Mouse (Mus musculus) lung, embryonic 15.5 days (tissue): ENCODE results near the gene Fam78b. TPM values are rescaled to one million over a fixed set of nuclear protein-coding genes. Genes with fewer than 3 reads are reported as not detected.

Experiments
- ATAC-seq: fragments of 200-750 bp; cut with Nextera tagmentation; 2 replicates; pipeline ENCODE4 v1.8.0; 2017; ENCODE audit warnings: moderate number of reproducible peaks, borderline replicate concordance; ENCODE audit not compliant: low FRiP score, low TSS enrichment; ENCODE audit errors: extremely low read depth
- H3K27ac ChIP-seq: fragments of 300-500 bp; sonication (generic); 2 replicates; pipeline ENCODE4 v1.5.1; 2015; ENCODE audit warnings: moderate library complexity, mild to moderate bottlenecking, inconsistent platforms
- H3K27me3 ChIP-seq: fragments of 300-500 bp; sonication (generic); 2 replicates; pipeline ENCODE4 v1.6.1; 2015; ENCODE audit warnings: inconsistent platforms
- H3K36me3 ChIP-seq: fragments of 300-500 bp; sonication (generic); 2 replicates; pipeline ENCODE4 v1.6.1; 2015; ENCODE audit warnings: inconsistent platforms
- H3K4me1 ChIP-seq: fragments of 300-500 bp; sonication (generic); 2 replicates; pipeline ENCODE4 v1.6.1; 2015; ENCODE audit warnings: inconsistent platforms
- H3K4me2 ChIP-seq: fragments of 300-500 bp; sonication (generic); 2 replicates; pipeline ENCODE4 v1.6.1; 2015; ENCODE audit warnings: inconsistent platforms, mild to moderate bottlenecking, moderate library complexity
- H3K4me3 ChIP-seq: fragments of 300-500 bp; sonication (generic); 2 replicates; pipeline ENCODE4 v1.5.1; 2015; ENCODE audit warnings: mild to moderate bottlenecking, inconsistent platforms
- H3K9ac ChIP-seq: fragments of 300-500 bp; sonication (generic); 2 replicates; pipeline ENCODE4 v1.6.1; 2015; ENCODE audit warnings: inconsistent platforms
- H3K9me3 ChIP-seq: fragments of 300-500 bp; sonication (generic); 2 replicates; pipeline ENCODE4 v1.6.1; 2016; ENCODE audit warnings: inconsistent platforms
- WGBS: fragments of 180-500 bp; shearing (Covaris S2); methylation state at CpG from one replicate; pipeline ENCODE4 v1.1.7; 2015; 5-methylcytosine and 5-hydroxymethylcytosine counted together
- polyA plus RNA-seq: library from polyadenylated mRNA; unstranded; fragments of >200 nt; fragmentation: Nextera tagmentation; extraction: Ambion mirVana; gene quantifications from 2 replicates; pipeline ENCODE4 v1.2.1, GENCODE M21; 2015

The Fam78b gene
- polyA plus RNA-seq, 1 experiment from 2014 or later, result 0.55 TPM

DNA sequence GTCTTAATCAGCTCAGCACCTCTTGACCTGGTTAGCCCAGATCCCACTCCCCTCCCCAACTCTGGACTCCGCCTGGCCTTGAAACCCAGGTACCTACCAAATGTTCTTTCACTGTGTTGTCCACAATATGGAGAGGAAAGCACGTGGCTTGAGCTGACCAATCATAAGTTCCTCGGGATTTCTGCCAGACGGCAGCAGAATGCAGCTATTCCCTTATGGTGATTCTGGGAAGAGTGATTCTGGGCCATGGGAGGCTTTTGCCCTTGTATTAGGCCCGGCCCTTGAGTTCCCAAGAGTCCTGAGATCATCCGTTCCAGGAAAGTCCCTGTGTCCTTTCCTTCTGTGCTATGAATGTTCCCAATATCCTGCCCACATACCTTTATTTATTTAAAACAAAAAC, 41.3 kb downstream of the Fam78b start:
- Histone ChIP-seq H3K9ac (no peak overlapping the region), H3K4me3 (no peak overlapping the region), H3K27ac (no peak overlapping the region), H3K27me3 (no peaks in the 10 kb centered on the region), H3K4me1 (no peaks in the 10 kb centered on the region), H3K9me3 (no peaks in the 10 kb centered on the region), H3K36me3 (no peaks in the 10 kb centered on the region), H3K4me2 (no peak overlapping the region)
- no peak for ATAC-seq
- 80% methylated on average over 6 of the region's 6 CpGs for WGBS

DNA sequence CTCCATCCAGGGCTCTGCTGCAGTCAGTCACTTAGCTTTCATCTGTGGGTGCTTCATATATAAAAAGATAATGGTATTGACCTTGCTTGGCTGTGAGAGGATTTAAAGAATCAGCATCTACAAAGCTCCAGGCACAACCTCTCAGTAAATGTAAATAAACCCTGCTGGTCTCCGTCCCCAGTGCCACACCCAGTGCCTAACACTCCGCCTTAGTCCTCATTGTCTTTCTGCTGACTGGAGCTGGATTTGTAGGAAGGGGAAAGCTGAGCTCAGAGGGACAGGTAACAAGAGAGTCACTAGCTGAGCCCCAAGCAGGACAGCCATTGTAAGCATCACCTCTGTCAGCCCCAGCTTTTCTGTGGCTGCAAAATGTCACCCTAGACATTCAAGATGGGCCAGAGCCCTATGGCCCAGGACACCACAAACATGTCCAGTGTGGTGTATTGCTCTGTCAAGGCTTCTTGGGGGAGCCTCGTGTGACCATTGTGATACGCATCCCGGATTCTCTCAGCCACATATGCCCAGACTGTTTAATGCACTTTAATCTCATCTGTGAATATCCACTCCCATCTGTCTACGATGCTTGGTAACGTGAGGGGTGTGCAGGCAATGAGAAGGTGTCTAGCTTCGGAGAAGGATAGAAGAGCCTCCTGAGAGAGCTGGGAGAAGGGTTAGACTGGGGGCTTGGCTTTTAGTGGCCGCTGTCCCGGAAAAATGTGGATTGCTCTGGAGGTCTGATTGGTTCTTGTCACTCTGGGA, 45.1 kb downstream of the Fam78b start:
- no peak overlapping the region for H3K27ac ChIP-seq
- no peak overlapping the region for H3K4me2 ChIP-seq
- no peak overlapping the region for H3K9ac ChIP-seq
- H3K9me3 ChIP-seq, result no peaks in the 10 kb centered on the region
- no peak for ATAC-seq
- 52% methylated on average over 10 of the region's 10 CpGs for WGBS
- H3K36me3 ChIP-seq, result no peaks in the 10 kb centered on the region
- H3K4me1 ChIP-seq, result no peaks in the 10 kb centered on the region
- no peak overlapping the region for H3K4me3 ChIP-seq
- no peaks in the 10 kb centered on the region for H3K27me3 ChIP-seq

DNA sequence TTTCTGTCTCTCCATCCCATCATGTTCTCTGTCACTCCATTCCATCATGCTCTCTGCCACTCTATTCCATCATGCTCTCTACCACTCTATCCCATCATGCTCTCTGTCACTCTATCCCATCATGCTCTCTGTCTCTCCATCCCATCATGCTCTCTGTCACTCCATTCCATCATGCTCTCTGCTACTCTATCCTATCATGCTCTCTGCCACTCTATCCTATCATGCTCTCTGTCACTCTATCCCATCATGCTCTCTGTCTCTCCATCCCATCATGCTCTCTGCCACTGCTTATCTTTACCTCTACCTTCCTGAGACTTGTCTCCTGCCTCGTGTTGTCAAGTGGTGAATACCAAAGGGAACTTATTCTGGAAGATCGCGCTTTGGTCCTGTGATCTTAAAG, 49.6 kb downstream of the Fam78b start:
- WGBS, result 77% methylated on average over 3 of the region's 3 CpGs
- Histone ChIP-seq H3K9me3 (no peaks in the 10 kb centered on the region), H3K9ac (no peak overlapping the region), H3K27ac (no peak overlapping the region), H3K4me3 (no peak overlapping the region), H3K4me1 (no peaks in the 10 kb centered on the region), H3K4me2 (no peak overlapping the region), H3K27me3 (no peaks in the 10 kb centered on the region), H3K36me3 (no peaks in the 10 kb centered on the region)
- no peak for ATAC-seq

DNA sequence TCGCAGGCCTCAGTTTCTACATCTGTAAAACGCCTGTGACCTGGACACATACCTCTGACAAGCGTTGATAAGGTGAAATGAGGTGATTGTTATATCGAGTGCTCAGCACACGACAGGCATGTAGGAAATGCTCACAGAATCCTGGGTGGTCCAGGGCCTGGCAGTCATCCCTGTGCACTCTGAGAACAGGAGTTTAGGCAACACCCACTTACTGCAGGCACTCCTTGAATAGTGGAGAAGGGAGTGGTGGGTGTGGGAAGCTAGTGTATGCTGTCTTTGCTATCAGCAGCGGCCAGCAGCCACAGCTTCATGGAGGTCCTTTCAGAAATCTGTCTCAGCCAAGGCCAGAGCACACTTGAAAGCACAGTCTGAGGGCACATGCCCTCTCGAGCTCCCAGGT, 52.8 kb downstream of the Fam78b start:
- H3K9me3 ChIP-seq, result no peaks in the 10 kb centered on the region
- H3K36me3 ChIP-seq, result no peaks in the 10 kb centered on the region
- H3K4me3 ChIP-seq, result no peak overlapping the region
- WGBS, result 36% methylated on average over 7 of the region's 7 CpGs
- ATAC-seq, result no peak
- no peak overlapping the region for H3K9ac ChIP-seq
- no peak overlapping the region for H3K27ac ChIP-seq
- H3K4me2 ChIP-seq, result no peak overlapping the region
- H3K4me1 ChIP-seq, result no peaks in the 10 kb centered on the region
- no peaks in the 10 kb centered on the region for H3K27me3 ChIP-seq

DNA sequence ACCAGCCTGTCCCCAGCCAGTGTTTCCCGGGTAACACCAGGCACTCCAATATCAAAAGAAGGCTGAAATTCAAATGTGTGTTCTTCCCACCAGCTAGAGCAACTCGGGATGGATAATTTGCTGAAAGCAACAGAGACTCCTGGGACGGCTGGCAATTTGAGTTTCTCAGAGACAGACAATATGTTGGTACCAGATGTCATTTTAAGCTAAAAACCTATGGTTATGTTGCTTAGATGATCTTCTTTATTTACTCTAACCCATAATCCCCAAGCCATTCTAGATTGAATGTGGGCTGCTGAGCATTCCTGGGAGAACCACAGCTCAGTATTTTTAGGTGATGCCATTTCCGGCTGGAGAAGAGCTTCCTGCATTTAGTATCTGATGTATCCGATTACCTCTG, 56.3 kb downstream of the Fam78b start:
- Histone ChIP-seq H3K4me1 (no peaks in the 10 kb centered on the region), H3K4me3 (no peak overlapping the region), H3K9ac (no peak overlapping the region), H3K36me3 (no peaks in the 10 kb centered on the region), H3K4me2 (no peak overlapping the region), H3K27ac (no peak overlapping the region), H3K27me3 (no peaks in the 10 kb centered on the region), H3K9me3 (no peaks in the 10 kb centered on the region)
- no peak for ATAC-seq
- 58% methylated on average over 5 of the region's 5 CpGs for WGBS

DNA sequence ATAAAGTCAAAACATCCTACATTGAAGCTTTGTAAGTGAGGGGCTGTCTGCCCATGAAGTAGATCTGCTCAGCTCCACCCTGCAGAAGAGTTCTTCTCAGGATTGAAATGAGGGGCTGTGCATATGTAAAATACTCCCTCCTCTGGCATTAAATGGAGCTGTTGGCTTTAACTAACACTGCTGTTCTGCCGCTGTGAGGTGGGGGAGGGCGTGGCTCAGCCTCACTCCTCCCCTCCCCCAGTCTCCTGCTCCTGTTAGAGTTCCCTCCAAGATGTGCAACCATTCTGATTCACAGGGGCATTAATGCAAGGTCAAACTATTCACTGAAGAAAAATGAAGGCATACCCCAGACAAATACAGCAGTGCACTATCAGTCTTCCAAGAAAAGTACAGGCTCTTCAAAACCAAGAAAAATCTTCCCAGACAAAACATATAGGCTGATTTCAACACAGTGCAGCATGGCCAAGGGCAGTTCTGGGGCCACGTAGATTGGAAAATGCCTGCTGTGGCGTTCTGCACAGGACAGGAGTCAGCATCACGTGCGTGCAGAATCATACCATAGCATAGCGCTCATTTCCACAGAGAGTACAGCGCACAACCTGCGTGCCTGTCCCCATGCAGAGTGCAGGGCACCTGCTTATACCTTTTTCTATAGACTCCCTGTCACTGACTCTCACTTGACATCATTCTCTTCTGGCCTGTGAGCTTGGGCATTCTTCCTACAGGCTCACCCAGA, 58.5 kb downstream of the Fam78b start:
- no peak overlapping the region for H3K4me3 ChIP-seq
- no peak overlapping the region for H3K9ac ChIP-seq
- no peak overlapping the region for H3K27ac ChIP-seq
- no peak overlapping the region for H3K4me2 ChIP-seq
- H3K4me1 ChIP-seq, result no peaks in the 10 kb centered on the region
- WGBS, result 62% methylated on average over 9 of the region's 9 CpGs
- no peaks in the 10 kb centered on the region for H3K27me3 ChIP-seq
- no peak for ATAC-seq
- no peaks in the 10 kb centered on the region for H3K36me3 ChIP-seq
- no peaks in the 10 kb centered on the region for H3K9me3 ChIP-seq

DNA sequence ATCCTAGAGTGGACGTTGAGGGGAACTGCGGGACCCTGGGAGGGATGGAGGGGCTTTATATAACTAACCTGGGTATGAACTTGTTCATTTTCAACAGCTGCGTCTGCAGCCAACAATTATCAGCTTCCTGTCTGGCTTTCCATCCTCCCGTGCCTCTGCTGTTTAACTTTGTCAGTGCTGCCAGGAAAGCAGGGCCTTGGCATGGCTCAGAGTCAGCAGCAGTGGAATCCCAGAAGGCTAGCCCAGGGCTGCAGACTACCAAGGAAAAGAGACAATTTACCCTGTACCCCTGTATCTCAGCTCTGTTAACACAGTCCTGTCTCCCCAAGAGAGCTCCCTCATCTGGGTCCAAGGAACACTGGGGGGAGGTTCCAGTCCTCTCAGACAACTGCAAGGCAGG, 62.8 kb downstream of the Fam78b start:
- H3K4me3 ChIP-seq, result no peak overlapping the region
- no peaks in the 10 kb centered on the region for H3K27me3 ChIP-seq
- H3K9me3 ChIP-seq, result no peaks in the 10 kb centered on the region
- no peak overlapping the region for H3K9ac ChIP-seq
- H3K27ac ChIP-seq, result no peak overlapping the region
- no peak overlapping the region for H3K4me2 ChIP-seq
- 40% methylated on average over 4 of the region's 4 CpGs for WGBS
- no peaks in the 10 kb centered on the region for H3K36me3 ChIP-seq
- no peaks in the 10 kb centered on the region for H3K4me1 ChIP-seq
- no peak for ATAC-seq

DNA sequence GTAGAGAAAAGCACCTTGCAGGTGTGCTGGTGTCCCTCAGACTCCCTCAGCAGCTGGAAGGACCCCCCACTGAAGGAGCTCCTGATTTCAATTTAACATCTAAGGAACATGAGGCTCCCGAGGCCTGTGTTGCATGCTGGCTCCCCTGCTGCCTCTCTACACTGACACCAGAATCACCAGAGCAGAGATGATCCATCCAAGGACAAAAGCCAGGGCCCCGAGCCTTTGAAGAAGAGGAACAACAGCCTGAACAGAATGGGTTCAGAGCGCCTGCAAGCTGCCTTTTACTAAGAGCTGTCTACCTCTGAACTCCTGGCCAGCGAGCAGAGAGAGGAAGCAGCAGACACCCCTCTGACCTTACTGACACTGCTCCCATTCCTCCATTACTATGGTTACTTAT, 64.3 kb downstream of the Fam78b start:
- Histone ChIP-seq H3K4me1 (0 out of 2 replicates have a peak, but pooled peaks cover 3% of the 10 kb centered on the region), H3K9ac (no peak overlapping the region), H3K27me3 (no peaks in the 10 kb centered on the region), H3K9me3 (no peaks in the 10 kb centered on the region), H3K27ac (no peak overlapping the region), H3K4me3 (no peak overlapping the region), H3K36me3 (no peaks in the 10 kb centered on the region), H3K4me2 (no peak overlapping the region)
- 44% methylated on average over 4 of the region's 4 CpGs for WGBS
- no peak for ATAC-seq

DNA sequence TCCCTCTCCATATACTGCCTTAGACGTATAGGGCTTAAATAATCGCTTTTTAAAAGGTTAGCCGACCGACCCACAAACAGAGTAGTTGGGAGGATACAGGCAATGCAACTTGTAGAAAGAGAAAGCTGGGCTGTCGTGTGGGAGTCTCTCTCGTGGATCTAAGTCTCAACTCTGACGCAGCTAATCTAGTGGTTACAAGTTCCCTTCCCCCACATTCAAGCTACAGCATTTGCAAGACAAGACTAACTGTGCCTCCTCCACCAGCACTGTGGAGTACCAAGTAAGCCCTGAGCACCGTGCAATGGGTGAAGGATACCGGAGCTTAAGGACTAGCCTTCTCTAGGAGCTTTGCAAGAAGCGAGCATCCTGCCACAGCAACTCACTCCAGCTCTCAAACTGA, 64.8 kb downstream of the Fam78b start:
- no peak for ATAC-seq
- no peaks in the 10 kb centered on the region for H3K36me3 ChIP-seq
- H3K4me1 ChIP-seq, result 0 out of 2 replicates have a peak, but pooled peaks cover 3% of the 10 kb centered on the region
- no peak overlapping the region for H3K4me3 ChIP-seq
- H3K27me3 ChIP-seq, result no peaks in the 10 kb centered on the region
- H3K9ac ChIP-seq, result no peak overlapping the region
- WGBS, result 66% methylated on average over 10 of the region's 10 CpGs
- no peaks in the 10 kb centered on the region for H3K9me3 ChIP-seq
- H3K4me2 ChIP-seq, result no peak overlapping the region
- no peak overlapping the region for H3K27ac ChIP-seq

DNA sequence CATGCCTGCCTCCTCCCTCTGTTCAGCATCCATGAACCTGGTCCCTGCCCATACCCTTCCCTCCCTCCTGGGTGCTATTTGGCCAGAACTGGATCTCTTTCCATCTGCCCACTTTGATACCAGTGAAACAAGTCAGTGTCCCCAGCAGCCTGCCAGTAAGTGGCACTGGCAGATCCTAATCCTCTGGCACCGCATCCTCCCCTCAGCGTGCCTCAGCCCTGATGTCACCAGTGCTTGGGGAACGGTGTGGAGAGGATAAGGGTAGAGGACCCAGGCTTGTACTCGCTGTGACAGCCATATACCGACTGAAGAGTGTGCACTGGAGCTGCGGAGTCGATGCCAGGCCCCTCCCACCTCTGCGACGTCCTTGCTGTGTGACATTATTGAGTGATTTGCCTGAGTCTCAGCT, 65.7 kb downstream of the Fam78b start:
- H3K27ac ChIP-seq, result no peak overlapping the region
- H3K4me1 ChIP-seq, result 0 out of 2 replicates have a peak, but pooled peaks cover 3% of the 10 kb centered on the region
- no peaks in the 10 kb centered on the region for H3K9me3 ChIP-seq
- no peaks in the 10 kb centered on the region for H3K27me3 ChIP-seq
- 59% methylated on average over 9 of the region's 9 CpGs for WGBS
- no peak overlapping the region for H3K4me2 ChIP-seq
- no peak overlapping the region for H3K9ac ChIP-seq
- no peaks in the 10 kb centered on the region for H3K36me3 ChIP-seq
- H3K4me3 ChIP-seq, result no peak overlapping the region
- no peak for ATAC-seq

DNA sequence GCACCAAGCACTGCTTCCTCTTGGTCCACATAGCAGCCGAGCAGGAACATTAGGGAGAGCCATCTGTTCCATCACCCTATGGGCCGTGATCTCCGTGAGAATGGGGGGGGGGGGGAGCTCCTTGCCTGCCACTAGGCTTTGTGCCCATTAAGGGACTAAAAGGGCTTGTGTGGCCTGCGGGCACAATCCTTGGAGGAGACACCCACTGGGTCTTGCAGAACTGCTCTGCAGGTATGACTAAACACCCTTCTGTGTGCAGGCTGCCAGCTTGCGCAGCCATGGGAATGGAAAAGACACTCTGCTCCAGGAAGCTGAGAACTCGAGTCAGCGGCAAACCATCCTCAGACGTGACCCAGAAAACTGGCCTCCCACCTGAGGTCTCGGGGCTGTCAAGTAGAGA, 68.5 kb downstream of the Fam78b start:
- Histone ChIP-seq H3K27ac (no peak overlapping the region), H3K4me2 (no peak overlapping the region), H3K4me3 (no peak overlapping the region), H3K36me3 (no peaks in the 10 kb centered on the region), H3K4me1 (0 out of 2 replicates have a peak, but pooled peaks cover 3% of the 10 kb centered on the region), H3K27me3 (no peaks in the 10 kb centered on the region), H3K9ac (no peak overlapping the region), H3K9me3 (no peaks in the 10 kb centered on the region)
- 52% methylated on average over 9 of the region's 9 CpGs for WGBS
- no peak for ATAC-seq

DNA sequence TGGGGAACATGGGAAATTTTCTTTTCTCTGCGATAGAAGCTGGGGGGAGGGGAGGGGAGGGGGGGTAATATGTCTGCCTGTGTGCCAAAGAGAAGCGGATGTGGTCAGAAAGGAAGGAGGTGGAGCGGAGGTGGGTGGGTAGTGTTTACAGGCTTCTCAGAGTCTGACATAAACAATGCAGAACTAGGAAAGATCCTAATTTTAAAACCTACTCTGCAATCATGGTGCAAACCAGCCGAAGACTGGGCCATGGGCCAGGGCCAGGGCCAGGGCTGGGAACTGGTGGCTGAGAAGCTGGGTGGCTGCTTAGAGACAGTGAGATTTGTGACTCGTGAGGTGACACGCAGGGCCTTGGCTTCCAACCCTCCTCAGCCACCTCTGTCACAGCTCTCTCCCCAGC, 69.1 kb downstream of the Fam78b start:
- WGBS, result 39% methylated on average over 6 of the region's 6 CpGs
- H3K27me3 ChIP-seq, result no peaks in the 10 kb centered on the region
- H3K4me3 ChIP-seq, result no peak overlapping the region
- H3K27ac ChIP-seq, result no peak overlapping the region
- no peak overlapping the region for H3K4me2 ChIP-seq
- H3K4me1 ChIP-seq, result 0 out of 2 replicates have a peak, but pooled peaks cover 3% of the 10 kb centered on the region
- no peaks in the 10 kb centered on the region for H3K36me3 ChIP-seq
- no peaks in the 10 kb centered on the region for H3K9me3 ChIP-seq
- ATAC-seq, result peak; percentile 54
- H3K9ac ChIP-seq, result no peak overlapping the region
